Mouse (Mus musculus) brain, adult 2 months (tissue): ENCODE data around the gene 9030624G23Rik.
"Not testable (repeated sequence)": the region's sequence is repeated elsewhere in the genome, so short reads cannot be mapped to it uniquely, and the experiment has no call there.

ENCODE experiments used
- DNase-seq: peaks from one replicate; pipeline ENCODE4 v3.0.0; 2011; ENCODE audit warnings: low read depth, low spot score

9030624G23Rik gene

DNA sequence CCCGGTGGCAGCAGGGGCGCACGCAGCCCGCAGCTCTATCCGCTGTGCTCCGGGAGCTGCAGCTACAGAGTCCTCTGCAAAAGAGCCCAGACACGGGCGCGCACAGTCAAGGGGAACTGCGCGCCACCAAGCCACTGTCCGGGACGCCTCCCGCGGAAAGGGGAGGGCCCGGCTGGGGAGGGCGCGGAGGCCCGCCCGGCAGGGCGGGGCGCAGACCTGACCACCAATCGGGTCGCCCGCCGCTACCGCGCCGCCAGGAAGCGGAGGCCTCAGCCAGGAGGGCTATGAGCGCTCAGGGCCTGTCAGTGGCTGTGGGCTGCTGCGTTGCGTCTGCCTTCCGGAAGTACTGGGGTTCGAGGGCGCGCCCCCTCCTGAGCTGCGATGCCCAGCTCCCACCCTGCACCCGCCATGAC is at the start of gene 9030624G23Rik:
Gene 9030624G23Rik (minus strand): TSS at position 139 of the 413 bp plus-strand sequence.
- peak; percentile 25 for DNase-seq

DNA sequence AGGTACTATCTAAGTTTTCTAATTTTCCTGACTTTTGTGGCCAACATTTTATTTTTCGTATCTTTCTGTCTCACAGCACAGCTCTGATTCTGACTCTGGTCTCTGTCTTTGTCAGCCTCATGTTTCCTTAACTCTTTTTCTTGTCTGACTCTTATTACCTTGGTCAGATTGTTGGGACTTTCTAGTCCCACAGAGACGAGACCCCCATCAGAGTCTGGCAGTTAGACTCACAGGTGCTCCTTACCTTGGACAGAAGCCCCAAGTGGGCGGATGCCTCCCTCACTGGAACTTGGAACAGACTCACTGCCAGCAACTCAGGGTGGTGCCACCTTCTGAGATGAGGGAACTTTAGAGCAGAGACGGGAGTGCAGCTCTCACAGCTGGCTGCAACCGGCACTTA is 13.9 kb downstream of the 9030624G23Rik start:
- DNase-seq, result not testable (repeated sequence)
